Mouse (Mus musculus) ovary, postnatal 14 days (tissue): ENCODE measurements at regions not wholly inside any gene's neighbourhood (a gene's known extent, or its start where the extent isn't known, plus 50 kb on each side); places are given as distances from the start of the nearest gene placed in this dataset.
"Not testable (repeated sequence)": the region's sequence is repeated elsewhere in the genome, so short reads cannot be mapped to it uniquely, and the experiment has no call there.

Experiments used
- DNase-seq: peaks from one replicate; pipeline ENCODE4 v3.0.0; 2022; ENCODE audit warnings: low spot score

DNA sequence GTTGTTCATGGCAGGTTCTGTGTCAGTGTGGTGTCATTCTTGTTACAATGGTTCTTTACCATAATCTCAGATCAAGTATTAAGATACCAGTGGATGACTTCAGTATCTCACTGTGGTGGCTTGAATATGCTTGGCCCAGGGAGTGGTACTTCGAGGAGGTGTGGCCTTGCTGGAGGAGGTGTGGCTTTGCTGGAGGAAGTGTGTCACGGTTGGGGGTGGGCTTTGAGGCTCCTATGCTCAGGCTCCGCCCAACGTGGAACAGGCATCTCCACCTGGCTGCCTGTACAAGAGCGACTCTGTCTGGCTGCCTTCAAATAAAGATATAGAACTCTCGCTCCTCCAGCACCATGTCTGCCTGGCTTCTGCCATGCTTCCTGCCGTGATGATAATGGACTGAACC, 63.6 kb downstream of the Cd2 start:
- no peak for DNase-seq

DNA sequence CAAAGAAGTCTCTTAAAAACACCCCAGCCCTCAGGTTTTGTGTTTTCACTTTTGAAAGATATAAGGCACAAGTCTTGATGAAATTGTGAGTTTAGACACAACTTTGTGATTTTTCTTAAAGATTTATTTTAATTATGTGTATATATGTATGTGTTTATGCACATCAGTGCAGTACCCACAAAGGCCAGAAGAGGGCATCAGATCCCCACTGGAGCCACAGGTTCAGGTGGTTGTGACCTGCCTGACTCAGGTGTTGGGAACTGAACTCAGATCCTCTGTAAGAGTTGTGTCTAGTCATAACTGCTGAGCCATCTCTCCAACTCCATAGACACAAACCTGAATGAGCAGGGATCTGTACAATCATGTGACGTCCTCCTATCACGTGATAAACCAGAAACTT, 67.8 kb downstream of the Cd2 start:
- DNase-seq: no peak

DNA sequence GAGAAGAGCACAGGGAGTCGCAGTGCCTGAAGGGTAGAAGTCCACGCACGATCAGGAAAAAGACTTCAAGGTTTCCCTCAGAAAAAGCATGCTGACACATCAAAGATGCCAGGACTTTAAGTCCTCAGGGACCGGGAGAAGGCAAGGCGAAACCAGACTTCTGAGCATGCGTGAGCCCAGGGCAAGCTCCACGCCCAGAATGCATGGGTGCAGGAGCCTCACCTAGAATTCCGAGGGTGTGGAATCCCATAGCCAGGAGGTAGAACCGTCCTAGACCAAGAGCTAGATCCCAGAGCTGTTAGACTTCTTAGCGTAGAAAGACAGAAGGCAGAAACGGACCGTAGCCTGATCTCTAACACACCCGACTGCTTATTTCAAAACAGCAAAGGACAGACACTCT, 71.0 kb downstream of the Cd2 start:
- no peak for DNase-seq

DNA sequence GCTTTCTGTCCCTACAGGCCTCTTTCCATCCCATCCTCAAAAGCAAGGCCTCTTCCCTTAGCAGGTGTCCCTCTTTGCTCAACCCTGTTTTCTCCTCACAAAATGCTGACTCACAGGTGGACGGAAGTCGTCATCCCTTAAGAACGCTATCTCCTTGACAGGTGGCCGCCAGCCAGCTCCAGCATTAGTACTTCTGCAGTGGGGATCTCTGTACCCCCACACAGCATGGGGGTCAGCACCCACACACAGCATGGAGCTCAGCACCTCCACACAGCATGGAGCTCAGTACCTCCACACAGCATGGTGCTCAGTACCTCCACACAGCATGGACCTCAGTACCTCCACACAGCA, 74.6 kb downstream of the Cd2 start:
- no peak for DNase-seq

DNA sequence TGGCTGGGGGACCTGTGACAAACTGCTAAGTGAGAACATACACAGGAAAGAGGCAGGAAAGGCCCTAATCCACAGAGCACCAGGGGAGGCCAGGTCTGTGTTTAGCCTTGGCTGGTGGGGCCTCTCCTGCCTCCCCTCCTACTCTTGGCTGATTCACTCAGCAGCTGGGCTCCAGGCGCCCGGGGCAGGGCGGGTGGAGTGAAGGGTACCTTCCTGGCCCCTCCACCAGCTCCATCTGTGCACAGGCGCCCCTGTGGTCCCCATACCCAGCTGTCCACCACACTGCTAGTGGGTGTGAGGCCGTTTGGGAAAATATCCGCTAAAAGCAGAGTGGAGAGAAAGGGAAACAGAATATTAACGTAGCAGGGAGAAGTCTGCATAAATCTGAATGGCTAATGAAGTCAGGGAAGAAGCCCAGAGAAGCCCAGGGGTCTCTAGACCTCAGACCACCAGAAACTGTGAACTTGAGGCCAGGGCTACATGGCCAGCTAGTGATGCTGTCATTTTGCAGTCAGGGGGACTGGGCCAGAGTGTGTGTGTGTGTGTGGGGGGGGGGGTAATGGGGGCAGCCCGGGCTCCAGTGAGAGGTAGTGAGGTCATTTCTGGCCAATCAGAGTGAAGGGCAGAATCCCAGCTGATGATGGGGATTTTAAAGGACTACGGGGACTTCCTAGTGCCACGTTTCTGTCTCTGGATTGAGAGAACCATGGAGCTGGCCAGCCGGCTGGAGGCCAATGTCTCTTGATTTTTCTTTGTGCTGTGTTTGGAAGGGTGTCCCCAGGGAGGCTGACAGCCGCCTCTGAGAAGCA, 75.1 kb downstream of the Cd2 start:
- DNase-seq: peak; percentile 23

DNA sequence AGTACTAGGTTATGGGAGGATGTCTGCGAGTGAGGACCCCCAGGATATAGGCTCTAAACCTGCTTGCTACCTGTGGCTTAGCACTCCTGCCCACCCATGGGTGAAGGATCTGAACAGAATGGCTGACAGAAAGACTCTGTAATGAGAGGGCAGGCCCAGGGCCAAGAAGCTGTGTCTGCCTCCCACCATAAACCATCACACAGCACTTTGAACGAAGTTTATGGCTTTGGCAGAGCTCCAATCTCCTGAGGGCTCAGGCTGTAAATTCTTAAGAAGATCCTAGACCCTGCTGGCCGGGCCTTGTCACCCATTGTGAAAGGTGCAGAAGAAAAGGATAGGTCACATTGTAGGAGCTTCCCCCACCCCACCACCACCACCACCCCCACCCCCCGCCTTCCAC, 75.8 kb downstream of the Cd2 start:
- peak; percentile 24 for DNase-seq

DNA sequence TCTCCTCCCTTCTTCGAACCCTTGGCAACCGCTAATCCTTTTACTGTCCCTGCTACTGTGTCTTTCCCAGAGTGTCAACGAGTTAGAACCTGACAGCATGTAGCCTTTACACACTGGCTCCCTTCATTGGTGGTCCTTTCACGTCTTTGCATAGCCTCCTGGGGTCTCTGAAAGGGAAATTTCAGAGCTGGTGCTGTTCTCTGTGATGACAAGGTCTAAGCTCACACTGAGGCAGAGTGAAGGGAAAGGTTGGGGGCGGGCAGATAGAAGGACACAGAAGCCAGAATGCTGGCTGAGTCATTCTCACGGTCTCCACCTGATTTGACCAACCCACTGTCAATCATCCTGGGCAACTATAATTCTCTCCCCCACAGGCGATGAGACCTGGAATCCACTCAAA, 78.2 kb downstream of the Cd2 start:
- DNase-seq: no peak

DNA sequence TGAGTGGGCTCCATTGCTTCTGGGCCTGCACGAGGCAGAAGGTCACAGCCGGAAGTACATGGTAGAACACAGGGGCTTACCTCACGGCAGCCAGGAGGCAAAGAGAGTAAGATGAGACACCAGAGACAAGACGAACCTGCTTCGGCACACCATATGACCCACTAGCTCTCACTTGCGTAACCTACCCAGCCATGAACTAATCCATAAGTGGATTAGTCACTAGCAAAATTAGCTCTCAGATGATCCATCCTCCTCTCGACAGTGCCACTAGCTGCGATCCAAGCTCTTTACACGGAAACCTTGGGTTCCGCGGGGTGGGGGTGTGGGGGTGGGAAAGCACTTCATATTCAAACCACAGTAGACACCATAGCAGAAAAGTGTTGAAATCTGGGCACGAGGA, 79.0 kb downstream of the Cd2 start:
- DNase-seq: no peak

DNA sequence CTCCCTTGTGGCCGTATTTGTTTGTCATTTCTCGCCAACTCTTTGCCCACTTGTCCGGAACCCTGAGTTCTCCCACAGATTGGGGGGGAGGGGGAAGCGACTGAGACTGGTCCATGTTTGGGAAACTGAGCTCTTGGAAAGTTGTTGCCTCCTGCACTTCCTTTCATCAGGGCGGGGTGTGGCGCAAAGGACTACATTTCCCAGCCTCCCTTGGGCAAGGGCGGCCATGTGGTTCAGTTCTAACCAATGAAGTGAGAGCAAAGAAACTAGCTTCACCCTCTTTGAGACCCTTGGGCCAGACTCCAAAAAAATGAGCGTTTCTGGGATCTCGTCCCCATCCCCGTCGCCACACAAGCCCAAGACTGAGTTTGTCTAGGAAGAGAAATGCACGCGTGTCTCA, 81.6 kb downstream of the Cd2 start:
- not testable (repeated sequence) for DNase-seq

DNA sequence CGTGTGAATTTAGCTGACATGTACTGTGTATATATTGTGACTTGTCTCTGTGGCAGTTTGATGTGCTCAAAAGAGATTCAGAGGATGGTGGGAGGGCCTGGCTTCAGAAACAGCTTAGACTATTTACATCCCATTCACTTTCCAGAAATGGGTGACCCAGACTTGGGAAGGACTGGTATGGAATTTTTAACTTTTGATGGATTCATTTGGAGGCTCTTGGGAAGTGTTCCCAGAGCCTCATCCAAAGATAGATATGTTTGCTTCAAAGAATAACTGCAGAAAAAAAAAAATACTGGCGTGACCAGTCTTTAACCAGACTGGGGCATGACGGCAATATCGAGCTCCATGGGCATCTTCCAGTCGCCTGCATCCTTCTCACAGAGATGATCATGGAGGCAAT, 84.6 kb upstream of the Ptgfrn start:
- DNase-seq: no peak

DNA sequence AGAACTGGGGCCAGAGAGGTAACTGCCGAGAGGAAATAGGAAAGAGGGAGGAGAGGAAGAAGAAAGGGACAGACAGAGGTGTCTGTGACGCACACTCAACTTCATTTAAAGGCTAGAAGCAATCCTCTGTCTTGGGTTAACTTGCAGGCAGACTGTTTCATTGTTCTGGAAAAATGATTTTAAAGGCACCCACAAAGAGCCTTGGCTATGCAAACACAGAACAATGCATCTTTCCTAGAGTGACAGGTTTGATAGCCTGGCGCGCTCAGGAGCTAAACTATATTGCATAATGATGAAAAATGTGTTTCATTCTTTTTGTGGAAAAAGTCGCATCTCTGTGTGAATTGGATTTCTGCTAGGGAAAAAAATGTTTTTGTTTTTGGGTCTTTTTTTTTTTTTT, 84.2 kb upstream of the Ptgfrn start:
- no peak for DNase-seq

DNA sequence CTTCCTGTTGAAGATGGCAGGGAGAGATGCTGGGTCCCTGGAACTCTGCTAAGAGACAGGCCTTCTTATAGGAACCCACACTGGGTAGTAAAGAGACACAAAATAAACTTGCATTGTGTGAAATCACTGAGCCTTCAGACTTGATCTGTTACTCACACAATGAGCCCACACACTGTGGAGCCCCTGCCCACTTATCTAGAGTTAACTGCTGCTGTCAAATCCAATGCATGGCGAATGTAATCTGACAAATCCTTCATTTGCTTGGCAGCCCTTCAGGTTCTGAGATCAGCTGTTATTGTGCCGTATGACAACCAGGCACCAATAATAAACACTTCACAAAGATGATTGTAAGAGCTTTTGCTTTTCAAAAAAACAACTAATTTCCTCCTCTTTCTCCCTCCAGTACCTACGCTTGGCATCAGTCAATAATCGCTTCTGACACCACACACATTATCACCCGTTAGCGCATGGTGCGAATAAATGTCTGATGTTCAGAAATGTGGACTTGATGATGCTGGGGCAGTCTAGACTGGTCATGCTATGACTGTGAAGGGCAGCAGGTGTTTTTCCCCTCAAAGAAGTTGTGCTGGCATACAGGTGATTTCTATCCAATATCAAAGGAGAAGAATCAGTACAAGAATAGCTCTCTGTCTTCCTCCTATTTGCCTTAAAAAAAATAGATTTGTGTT, 81.4 kb upstream of the Ptgfrn start:
- no peak for DNase-seq

DNA sequence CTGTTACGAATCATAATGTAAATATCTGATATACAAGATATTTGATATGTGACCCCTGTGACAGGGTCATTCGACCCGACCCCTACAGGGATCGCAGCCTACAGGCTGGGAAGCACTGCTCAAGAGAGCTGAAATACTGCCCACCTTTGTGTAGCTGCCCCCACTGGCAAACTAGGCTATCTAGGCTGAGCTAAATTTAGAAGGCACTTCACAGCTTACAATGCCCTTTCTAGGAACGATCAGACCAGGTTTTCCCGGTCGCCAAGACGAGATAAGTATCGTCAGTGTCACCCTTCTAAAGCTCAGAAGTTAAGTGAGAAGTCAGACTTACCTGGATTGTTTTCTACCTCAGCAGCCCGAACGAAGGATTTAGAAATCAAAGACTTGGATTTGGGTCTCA, 71.9 kb upstream of the Ptgfrn start:
- no peak for DNase-seq

DNA sequence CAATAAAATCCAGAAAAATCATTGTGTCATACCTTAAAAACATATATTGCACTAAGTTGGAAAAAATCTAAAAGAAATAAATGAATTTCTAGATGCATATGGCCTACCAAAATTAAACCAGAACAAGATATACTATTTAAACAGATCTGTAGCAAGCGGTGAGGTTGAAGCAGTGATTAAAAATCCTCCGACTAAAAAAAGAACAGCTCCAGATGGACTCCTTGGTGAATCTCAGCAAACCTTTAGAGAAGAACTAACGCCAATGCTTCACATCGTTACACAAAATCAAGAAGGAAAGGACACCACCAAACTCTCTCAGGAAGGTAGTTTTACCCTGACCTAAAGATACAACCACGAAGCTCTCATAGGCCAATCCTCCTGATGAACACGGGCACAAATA, 63.9 kb upstream of the Ptgfrn start:
- DNase-seq: no peak

DNA sequence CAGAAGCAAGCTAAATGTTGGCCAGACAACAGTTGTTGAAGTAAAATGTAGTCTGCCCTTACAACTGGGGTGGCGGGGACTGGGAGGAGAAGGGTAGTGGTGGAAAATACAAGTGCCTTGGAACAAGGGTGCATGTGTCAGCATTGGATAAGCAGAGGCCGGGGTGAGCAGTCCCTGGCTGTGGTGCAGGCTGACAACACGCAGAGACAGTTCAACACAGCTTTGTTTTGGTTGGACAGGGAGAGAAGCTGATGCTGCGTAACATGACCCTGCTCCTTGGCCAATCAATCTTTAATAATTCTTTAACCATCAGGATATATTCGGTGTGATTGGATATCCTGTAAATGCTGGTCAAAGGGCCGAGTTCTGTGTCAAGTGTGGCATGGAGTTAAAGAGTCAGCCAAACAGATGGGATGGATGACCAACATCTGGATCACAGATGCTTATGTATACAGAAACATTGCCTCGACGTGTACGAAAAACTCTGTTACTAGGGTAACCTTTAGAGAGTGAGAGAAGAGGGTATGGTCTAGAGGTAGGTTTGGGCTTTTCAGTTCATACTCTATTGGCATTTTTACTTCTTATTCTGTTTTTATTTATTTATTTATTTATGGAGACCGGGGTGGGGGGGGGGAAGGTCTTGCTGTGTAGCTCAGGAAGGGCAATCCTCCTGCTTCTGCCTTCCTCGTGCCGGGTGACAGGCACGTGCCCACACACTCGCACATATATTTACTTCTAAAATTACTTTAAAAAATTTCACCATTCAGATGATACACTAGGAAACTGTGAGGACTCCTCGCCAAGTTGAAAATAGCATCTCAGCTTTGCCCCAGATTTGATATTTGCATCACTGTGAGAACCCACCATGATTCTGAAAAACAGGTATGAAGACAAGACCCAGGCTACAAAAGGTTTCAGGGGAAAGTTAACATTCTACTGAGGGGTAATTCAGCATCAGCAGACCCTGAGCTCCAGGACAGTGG, 60.2 kb upstream of the Ptgfrn start:
- DNase-seq: no peak

DNA sequence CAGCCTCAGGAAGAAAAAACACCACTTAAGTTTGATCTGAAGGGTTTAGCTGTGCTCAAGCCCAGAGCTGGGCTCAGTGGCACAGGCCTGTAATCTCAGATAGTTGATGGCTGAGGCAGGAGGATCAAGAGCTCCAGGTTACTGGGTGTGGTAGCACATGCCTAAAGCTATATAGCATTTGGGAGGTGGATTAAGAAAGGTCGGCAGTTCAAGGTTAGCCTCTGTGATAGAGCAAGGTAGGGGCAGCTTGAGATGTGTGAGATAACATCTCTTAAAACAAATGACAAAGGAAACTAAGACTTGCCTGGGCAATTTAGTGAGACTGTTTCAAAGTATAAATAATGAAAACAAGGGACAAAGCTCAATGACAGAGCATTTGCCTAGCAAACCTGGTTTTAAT, 56.9 kb upstream of the Ptgfrn start:
- DNase-seq: no peak

DNA sequence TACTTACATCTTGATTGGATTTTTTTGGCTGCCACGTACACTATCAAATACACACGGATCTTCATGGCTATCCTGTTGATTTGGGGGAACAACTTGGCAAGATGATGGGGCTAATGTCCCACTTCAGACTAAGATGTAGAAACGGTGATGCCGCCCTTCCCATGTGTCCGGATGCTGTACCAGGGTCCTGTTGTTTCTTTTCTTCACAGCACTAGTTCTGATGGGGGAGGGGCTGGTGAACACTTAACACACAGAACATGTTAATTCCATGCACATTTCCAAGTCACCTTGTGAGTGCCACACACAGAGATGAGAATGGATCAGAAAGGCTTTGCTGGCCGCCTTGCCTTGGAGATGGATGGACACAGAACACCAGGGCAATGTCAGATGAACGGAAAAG, 56.5 kb upstream of the Ptgfrn start:
- DNase-seq: no peak

DNA sequence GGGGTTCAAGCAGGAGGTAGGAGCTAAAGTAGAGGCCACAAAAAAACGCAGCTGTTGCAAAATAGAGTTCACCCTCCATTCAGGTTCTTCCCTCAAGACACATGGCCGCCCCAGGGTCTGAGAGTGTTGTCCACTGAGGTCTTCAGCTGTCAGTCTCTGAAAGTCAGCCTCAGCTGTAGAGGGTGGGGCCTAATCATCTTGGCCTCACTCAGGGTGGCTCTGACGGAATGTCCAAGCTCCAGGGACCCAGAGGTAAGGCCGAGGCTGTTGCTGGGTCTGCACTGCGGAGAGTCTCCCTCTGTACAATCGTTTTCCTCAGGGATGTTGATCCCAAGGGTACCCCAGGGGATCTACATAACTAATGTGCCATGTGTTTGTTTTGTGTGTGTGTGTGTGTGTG, 55.2 kb upstream of the Ptgfrn start:
- DNase-seq: no peak

DNA sequence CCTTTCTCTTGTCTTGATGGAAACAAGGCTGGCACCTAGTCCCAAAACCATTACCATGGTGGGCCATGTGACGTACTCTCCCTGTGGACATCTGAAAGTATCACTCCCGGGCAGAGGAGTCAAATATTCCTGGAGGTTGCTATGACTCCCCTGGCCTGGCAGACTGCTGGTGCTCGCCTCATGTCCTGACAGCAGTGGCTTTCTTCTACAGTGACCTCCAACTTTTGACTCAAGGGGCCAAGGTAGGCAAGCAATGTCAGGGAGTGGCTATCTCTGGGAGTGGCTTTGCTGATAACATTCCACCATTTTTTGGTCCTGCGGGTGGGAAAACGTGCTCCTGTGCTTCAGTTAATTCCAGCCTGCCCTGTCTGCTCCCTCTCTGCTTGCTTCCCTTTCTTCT, 54.7 kb upstream of the Ptgfrn start:
- no peak for DNase-seq

DNA sequence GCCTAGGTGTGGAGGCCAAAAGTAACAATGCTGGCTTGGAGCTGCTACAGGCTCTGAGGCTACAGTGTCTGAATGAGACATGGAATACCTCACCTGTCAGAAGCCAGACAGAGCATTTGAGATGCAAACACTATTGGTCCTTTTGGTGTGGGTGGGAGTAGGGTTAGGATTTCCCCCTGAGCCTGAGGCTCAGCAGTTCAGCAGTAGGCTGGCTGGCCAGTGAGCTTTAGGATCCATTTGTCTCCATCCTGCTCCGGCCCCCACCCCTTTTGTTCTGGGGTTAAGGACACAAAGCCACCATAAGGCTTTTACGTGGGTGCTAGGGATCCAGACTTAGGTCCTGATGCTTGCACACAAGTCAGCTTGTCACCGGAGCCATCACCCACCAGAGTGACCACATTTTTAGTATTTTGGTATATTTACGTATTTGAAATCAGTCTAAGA, 53.9 kb upstream of the Ptgfrn start:
- no peak for DNase-seq

DNA sequence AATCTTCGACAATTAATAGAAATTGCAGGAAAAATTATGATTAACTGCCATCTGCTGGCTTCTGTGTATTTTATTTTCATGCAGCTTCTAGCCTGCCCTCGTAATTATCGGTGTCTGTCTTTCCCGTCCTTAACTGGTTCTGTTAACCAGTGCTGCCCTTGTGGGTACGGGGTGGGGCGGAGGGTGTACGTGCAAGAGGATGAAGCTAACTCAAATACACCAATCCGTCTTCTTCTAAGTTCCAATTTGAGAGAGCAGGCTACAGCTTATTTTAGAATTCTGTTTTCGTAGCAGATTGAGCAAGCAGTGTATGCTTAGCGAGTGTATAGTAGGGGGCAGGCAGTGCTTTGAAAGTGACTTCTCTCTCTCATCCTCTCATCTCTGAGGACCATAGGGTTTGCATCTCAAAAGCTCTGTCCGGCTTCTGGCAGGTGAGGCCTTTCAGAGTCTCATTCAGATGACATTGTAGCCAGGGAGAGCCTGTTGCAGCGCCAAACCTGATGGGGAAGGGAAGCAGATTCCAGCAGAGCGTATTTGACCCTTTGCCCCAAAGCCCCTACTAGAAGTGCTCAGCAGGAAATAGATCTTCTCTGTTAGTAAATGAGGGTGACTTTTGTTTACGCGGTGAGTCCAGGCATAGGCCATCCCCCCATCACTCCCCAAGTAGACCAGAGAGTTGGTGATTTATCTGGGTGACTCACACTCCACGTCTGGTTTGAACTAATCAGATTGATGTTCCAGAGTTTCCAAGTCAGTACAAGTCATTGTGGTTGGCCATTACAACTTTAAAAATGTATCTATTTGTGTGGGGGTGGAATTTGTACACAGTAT, 53.3 kb upstream of the Ptgfrn start:
- DNase-seq: no peak
